Mouse (Mus musculus) C2C12 (cell line): Measurements from ENCODE around the gene Pacsin3.
A peak's percentile ranks its signal among the peaks of the same experiment; 100 is the strongest.

Source experiments
- CEBPB ChIP-seq: IDR thresholded peaks from one replicate; pipeline ENCODE4 v1.6.1; 2011; ENCODE audit warnings: low read depth, mild to moderate bottlenecking, control low read depth, moderate library complexity
- CTCF ChIP-seq: IDR thresholded peaks from one replicate; pipeline ENCODE4 v1.5.1; 2011; ENCODE audit not compliant: control insufficient read depth, insufficient read depth, insufficient read length
- FOSL1 ChIP-seq: IDR thresholded peaks from one replicate; pipeline ENCODE4 v1.8.0; 2011; ENCODE audit warnings: mild to moderate bottlenecking, low read length; ENCODE audit not compliant: poor library complexity, insufficient read depth, severe bottlenecking
- MAX ChIP-seq: IDR thresholded peaks from one replicate; pipeline ENCODE4 v1.6.1; 2011; ENCODE audit warnings: mild to moderate bottlenecking, control low read depth
- MYOD1 ChIP-seq: IDR thresholded peaks from one replicate; pipeline ENCODE4 v1.6.1; 2011; ENCODE audit warnings: low read depth; ENCODE audit not compliant: control insufficient read depth, insufficient read length
- MYOG ChIP-seq: IDR thresholded peaks from one replicate; pipeline ENCODE4 v1.6.1; 2011; ENCODE audit not compliant: control insufficient read depth, insufficient read length; ENCODE audit errors: extremely low read depth
- USF1 ChIP-seq: IDR thresholded peaks from one replicate; pipeline ENCODE4 v1.6.1; 2011; ENCODE audit warnings: low read depth, mild to moderate bottlenecking, control low read depth, moderate library complexity

DNA sequence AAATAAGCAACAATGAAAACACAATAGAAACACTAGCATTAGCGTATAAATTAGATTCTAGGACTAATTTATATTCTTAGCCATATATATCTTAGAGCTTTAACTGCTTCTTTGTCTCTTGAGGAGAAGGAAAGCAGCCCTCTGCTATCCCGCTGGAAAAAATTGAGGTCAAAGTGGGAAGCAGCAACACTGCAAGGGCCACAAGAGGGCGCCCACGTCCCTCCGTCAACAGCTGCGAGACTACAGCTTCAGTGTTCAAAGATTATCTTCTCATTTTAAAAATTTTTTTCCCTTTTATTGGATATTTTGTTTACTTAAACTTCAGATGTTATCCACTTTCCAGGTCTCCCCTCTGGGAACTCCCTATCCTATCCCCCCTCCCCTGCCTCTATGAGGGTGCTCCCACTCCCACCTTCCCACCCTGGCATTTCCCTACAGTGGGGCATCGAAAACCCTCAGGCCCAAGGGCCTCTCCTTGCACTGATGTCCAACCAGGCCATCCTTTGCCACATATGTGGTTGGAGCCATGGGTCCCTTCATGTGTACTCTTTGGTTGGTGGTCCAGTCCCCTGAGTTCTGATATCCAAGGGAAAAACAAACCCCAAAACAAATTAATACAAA lies 30.2 kb downstream of the Pacsin3 start:
- no peak for TF ChIP-seq MAX
- TF ChIP-seq CTCF, result peak; percentile 82
- no peak for TF ChIP-seq MYOD1
- TF ChIP-seq USF1, result no peak
- TF ChIP-seq MYOG, result no peak
- TF ChIP-seq CEBPB, result no peak
- no peak for TF ChIP-seq FOSL1
